Mouse (Mus musculus) urinary bladder, postnatal 4 days (tissue): ENCODE results near the gene Tat.
A peak's percentile ranks its signal among the peaks of the same experiment; 100 is the strongest.

ENCODE experiments used
- DNase-seq, 2 experiments: peaks; one replicate each; pipeline ENCODE4 v3.0.0; 2021 to 2022; ENCODE audit warnings: low spot score in 2 of 2

The Tat gene

GRCm38 (mm10) chr8:109990224-109990623 is at the start of gene Tat:
Gene Tat (plus strand): TSS chr8:109990437.
- no peak for DNase-seq

GRCm38 (mm10) chr8:109941606-109942360 is 48.5 kb upstream of the Tat start:
- peak in 1 of 2 experiments; percentile 55 for DNase-seq

GRCm38 (mm10) chr8:109945153-109945632 is 45.0 kb upstream of the Tat start:
- peak in 1 of 2 experiments; percentile 34 for DNase-seq

GRCm38 (mm10) chr8:109945694-109946093 is 44.5 kb upstream of the Tat start:
- DNase-seq, result peak in 1 of 2 experiments; percentile 51

GRCm38 (mm10) chr8:109946272-109946671 is 44.0 kb upstream of the Tat start:
- DNase-seq, result peak in 1 of 2 experiments; percentile 40

GRCm38 (mm10) chr8:109947447-109948284 is 42.6 kb upstream of the Tat start:
- peak; percentile 18 to 59 for DNase-seq

GRCm38 (mm10) chr8:109948285-109948564 is 42.0 kb upstream of the Tat start:
- DNase-seq, result peak; percentile 18 to 50

- peak in 1 of 2 experiments; percentile 35 for DNase-seq
These were observed 38.1 kb upstream of the Tat start for GRCm38 (mm10) chr8:109952171-109952570.

GRCm38 (mm10) chr8:109954486-109954948 is 35.7 kb upstream of the Tat start:
- peak in 1 of 2 experiments; percentile 20 for DNase-seq

GRCm38 (mm10) chr8:109957167-109958028 is 32.8 kb upstream of the Tat start:
- no peak for DNase-seq

- DNase-seq, result no peak
These were observed 32.1 kb upstream of the Tat start for GRCm38 (mm10) chr8:109958036-109958655.

GRCm38 (mm10) chr8:109959112-109959511 is 31.1 kb upstream of the Tat start:
- no peak for DNase-seq

GRCm38 (mm10) chr8:109961693-109962367 is 28.4 kb upstream of the Tat start, which contains the start of gene Marveld3:
Gene Marveld3 (minus strand): TSS chr8:109962203.
- peak; percentile 70 to 71 for DNase-seq

GRCm38 (mm10) chr8:109962896-109963295 is 27.3 kb upstream of the Tat start:
- DNase-seq, result peak in 1 of 2 experiments; percentile 32

GRCm38 (mm10) chr8:109963421-109963820 is 26.8 kb upstream of the Tat start:
- DNase-seq, result peak in 1 of 2 experiments; percentile 57

GRCm38 (mm10) chr8:109964106-109964505 is 26.1 kb upstream of the Tat start:
- no peak for DNase-seq

GRCm38 (mm10) chr8:109968837-109969236 is 21.4 kb upstream of the Tat start:
- no peak for DNase-seq

- DNase-seq, result no peak
These were observed 19.9 kb upstream of the Tat start for GRCm38 (mm10) chr8:109970323-109970722.

- DNase-seq, result no peak
These were observed 17.3 kb upstream of the Tat start for GRCm38 (mm10) chr8:109972901-109973300.

- DNase-seq, result no peak
These were observed 10.9 kb upstream of the Tat start for GRCm38 (mm10) chr8:109979339-109979738.
